Mouse (Mus musculus) right cerebral cortex, postnatal 10 days (tissue): ENCODE results near the gene Cops4.

Experiments used
- DNase-seq, 2 experiments: peaks; one replicate each; pipeline ENCODE4 v3.0.0; 2021; ENCODE audit warnings: low spot score in 2 of 2

Gene Cops4

GRCm38 (mm10) chr5:100546294-100547080 lies 28.4 kb downstream of the Cops4 start:
- DNase-seq, result no peak

DNA sequence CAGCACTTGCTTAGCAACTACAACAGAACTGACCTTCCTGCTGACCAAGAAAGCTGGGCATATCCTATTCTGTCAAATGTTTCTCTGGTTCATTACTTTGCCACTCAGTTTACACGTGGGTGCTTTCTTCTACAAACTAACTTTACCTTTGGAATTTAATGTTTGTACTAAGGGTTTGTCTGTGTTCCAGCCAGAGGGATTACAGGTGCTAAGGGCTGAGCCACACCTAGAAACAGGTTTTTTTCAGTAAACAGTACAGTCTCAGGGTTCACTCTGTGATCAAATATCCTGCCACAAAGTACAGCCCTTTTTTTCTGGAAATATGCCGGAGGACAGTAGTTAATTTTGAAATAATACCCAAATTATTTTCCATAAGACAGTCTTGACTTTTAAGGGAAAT lies 30.1 kb downstream of the Cops4 start:
- no peak for DNase-seq

DNA sequence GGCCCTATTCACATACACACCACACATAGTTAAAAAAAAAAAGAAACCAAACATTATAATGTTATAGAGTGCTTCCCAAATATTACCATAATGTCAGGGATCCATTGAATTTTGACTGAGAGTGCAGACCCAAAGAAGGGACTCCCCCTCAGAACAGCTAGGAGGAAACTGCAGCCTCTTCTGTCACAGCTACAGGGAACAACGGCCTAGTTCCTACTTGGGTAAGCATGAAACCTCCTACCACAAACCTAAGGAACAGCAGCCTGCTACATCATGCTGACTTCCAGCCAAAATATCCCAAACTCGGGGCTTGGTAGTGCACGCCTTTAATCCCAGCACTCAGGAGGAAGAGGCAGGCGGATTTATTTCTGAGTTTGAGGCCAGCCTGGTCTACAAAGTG lies 31.2 kb downstream of the Cops4 start:
- DNase-seq, result no peak

- DNase-seq, result no peak
Observed at GRCm38 (mm10) chr5:100550151-100550550, 32.0 kb downstream of the Cops4 start.

DNA sequence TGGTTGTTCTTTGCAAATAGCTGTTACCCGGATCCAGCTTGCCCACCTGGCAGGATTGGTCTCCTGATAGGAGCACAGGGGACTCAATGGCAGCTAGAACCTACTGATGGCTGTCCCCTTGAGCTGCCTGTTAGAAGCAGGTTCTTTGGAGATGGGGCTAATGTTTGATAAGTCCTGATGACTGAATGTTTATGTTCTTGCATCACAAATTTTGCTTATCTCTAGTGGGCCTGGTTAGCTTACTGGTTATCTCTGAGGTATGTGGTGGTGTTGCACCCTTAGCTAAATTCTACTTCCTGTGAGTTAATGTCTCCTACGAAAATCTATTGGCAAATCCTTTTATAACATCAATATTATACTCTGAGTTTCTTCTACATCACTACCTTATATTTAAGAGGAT lies 33.8 kb downstream of the Cops4 start:
- no peak for DNase-seq

DNA sequence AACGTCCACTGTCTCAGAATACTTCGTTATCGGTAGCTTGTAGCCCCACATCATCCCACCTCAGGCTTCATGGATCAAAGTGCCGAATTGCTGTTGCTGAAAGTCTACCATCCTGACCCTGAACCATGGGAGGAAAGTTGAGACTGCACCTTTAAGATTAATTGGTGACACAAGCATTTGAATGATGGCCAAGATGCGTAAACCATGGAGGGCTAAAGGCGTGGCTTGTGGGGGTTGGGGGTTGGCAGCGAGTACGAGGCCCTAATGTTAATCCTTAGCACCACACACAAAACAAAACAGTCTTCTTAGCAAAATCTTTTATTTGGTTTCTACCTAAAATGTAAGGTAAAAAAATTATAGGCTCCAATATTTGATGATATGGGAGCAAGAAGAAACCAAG lies 35.3 kb downstream of the Cops4 start:
- no peak for DNase-seq

- no peak for DNase-seq
Observed at GRCm38 (mm10) chr5:100557019-100557418, 38.9 kb downstream of the Cops4 start.

GRCm38 (mm10) chr5:100557537-100557936 lies 39.4 kb downstream of the Cops4 start:
- no peak for DNase-seq

GRCm38 (mm10) chr5:100558783-100559182 lies 40.7 kb downstream of the Cops4 start:
- no peak for DNase-seq

DNA sequence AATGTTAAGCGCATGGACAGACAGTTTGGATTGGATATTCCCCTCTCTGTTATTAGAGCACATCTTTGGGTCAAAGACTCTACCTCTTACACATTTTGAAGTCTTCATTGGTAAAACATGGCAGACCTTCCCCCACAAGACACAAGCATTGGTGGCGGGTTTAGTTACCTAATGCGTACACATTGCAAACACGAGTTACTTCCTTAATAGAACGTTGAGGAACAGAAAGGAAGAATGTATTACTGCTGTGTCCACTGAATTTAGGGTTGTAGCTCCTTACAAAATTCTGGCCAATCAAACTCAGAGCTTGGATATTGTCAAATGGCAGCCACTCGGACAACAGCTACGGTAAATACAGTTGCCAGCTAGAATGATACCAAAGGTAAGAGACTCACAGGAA lies 41.2 kb downstream of the Cops4 start:
- DNase-seq, result no peak

DNA sequence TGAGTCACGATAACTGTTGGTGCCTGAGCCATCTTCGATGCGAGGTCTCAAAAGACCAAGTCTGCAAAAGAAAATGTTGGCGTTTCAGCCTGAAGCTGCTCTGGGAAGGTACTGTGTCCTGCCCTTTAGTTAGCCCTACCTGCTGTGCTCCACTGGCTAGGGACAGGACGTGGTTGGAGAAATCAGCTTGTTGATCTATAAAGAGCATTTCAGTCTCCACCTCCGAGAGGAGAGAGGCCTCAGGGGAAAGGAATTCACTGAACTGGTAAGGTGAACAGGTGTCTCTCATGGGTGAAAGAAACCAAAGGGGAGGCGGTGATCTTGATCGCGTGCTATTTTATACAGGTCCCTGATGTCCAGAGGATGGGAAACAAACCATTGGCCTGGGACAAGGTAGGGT lies 44.6 kb downstream of the Cops4 start:
- no peak for DNase-seq

DNA sequence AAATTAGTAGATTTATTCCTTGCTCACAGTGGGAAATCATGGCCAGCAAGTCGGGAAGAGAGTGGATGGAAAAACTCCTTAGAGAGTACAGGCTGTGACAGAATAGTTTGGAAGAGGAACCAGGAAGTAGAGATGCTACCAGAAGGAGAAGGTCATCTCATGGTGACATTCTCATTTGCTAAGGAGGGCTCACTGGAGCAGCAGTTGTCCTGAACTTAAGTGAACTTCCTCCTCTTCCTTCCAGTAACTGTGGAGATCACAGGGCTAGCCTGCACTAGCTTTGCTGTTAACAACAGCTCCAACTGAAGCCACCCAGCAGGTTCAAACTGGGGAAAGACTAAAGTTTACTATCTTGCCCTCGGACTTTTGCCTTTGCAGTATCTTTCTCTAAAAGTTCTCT lies 48.7 kb downstream of the Cops4 start:
- no peak for DNase-seq

DNA sequence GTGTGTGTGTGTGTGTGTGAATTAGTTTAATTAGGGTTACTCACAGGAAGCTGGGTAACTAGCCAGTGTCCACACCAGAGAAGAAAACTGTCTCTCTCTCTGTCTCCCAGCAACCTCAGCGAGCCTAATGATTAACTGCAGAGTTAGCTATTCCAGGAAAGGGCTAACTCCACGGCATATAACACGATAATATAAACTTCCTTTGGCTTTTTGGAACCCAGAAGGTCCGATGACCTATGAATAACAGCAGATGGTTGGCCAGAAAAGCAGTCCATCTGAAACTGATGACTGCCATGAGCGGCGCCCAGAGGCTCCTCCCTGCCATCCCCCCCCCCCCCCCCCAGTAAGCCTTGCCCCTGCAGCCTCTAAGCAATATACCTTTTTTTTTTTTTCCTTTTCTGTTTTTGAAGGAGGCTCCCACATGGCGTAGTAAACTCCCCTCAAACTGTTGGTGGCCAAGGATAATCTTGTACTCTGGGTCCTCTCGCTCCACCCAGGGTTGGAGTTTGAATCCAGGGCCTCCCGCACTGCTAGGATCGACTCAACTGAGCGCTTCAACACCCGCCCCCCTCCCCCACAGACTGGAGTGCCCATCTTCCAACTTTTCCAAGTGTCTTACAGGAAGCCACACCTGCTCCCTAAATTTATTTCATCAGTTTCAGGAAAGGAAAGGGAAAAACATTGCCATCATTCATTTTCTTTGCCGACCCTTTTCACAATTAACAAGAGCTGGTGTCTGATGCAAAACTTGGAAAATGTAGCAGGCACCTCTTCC lies 49.3 kb downstream of the Cops4 start:
- DNase-seq, result no peak

DNA sequence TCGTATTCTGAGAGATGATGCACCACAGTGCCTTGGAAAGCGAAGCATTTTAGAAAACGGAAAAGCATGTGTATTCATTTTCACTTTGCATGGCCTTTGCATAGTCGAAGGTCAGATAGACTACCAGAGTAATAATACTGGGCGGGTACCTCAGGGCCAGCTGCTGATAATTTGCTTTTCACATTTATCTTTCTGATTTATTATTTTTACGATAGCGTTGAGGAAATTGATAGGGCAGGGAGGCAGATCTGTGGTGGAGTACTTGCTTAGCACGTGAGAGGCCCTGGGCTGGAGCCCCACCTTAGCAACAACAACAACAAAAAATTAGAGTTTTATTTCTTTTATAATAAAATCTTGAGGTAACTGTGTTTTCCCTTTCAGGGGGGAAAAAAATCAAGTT lies 50.1 kb downstream of the Cops4 start:
- no peak for DNase-seq

GRCm38 (mm10) chr5:100568802-100569201 lies 50.7 kb downstream of the Cops4 start:
- no peak for DNase-seq

GRCm38 (mm10) chr5:100569250-100569934 lies 51.3 kb downstream of the Cops4 start:
- DNase-seq, result no peak

DNA sequence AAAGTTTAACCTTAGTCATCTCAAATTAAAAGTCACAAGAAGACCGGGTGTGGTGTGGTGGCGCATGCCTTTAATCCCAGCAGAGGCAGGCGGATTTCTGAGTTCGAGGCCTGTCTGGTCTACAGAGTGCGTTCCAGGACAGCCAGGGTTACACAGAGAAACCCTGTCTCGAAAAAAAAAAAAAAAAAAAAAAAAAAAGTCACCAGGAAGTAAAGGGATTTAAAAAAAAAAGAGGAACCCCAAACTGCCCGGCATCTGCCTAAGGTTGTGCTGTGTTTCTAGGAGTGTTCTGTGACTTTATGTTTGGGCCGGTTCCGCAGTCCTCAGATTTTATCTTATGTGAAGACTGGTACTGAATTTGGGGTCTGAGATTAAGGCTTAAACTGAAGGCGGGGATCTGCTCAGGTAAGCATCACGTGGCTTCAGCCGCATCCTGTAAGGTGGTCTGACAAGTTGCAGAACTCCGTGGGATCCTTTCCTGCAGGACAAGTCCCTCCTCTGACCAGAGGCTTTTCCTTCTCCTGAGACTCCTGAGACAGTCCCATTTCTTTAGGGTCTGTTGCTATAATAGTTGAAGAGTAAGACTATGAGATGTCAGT lies 52.0 kb downstream of the Cops4 start:
- no peak for DNase-seq

DNA sequence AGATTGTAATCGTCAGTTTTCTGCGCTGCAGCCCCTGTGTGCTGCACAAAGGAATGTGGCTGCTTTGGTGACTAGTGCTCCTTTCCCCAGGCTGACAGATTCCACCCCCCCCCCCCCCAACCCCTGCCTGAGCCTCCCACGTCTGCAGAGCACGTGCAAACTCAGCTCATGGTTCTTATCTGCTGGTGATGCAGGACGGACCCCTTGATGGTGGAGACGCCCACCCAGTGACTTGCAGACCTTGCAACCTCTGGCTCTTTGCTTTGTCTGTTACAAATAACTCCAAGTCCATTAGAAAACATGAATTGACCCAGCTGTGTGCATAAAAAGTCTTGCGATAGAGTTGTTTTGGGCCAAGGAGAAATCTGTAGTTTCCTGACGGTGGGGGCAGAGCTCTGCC lies 52.6 kb downstream of the Cops4 start:
- DNase-seq, result no peak

DNA sequence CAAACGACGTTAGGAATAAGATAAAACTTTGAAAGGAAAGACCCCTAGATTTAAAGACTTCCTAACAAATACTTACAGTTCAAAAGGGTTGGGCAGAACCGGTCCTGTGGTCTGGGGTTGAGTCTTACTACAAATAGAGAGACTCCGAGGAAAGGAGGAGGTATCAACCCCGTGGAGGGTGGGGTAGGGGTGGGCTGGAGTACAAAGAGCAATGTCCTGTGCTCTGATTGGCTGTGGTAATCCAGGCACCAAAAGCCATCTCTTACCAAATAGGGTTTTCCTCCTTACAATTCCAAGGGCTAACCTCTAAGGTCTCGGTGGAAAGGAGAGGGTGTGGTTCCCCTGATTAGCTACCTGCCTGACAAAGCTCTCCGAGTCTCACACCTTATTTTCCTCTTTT lies 54.0 kb downstream of the Cops4 start, which contains the start of gene Plac8:
Gene Plac8, minus strand, starts transcription at position 177 of the 400 bp plus-strand sequence.
- no peak for DNase-seq

DNA sequence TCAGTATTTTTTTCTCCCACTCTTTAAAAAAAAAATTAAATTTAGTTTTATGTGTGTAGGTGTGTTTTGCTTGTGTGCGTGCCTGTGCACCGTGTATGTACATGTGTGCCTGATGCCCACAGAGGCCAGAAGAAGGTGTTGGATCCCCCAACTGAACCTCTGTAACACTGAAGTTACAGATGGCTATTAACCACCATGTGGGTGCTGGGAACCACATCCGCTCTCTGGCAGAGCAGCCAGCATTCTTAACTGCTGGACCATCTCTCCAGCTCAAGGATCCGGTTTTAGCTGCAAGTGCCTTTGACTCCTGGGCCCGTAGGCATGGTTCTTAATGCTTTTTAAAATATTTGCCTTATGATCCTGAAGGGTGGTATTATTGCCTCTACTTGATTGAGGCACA lies 55.1 kb downstream of the Cops4 start:
- DNase-seq, result no peak

DNA sequence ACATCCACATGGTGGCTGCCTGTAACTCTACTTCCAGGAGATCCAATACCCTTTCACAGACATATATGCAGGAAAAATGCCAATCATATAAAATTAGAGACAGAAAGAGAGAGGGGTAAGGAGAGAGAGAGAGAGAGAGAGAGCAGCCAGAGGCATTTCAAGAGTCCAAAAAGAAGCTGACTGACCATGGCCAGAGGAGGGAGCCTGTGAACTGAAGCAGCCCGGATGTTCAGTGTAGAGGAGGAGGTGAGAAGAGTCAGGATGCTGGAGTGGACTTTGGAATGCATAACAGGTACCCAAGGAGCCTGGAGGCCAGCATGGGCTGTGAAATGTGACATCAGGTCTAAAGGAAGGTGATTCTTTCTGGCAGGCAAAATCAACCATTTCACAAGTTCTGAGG lies 56.7 kb downstream of the Cops4 start:
- no peak for DNase-seq

DNA sequence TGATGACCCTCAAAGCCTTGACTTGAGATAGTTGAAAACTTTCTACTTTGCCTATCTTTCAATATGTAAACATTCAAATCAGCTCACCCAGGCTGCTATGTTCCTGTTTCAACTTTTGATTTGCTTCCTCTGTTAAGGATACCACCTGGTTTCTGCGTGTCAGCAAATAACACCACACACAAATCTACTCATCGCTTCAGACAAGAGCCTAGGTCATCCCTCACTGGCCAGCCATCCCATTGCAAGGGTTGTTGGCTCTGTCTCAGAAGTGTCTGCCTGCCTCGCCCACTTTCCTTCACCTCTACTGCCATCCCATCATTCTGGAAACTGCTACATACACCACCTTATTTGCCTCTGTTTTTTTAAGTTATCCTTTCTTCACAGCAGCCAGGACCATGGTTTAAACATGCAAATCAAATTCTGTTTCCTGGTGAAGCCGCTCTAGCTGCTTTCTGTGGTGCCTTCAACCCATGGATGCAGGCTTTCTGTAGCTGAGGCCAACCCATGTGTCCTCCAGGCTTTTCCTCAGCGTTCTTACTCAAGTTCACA lies 60.8 kb downstream of the Cops4 start:
- no peak for DNase-seq
